Mouse (Mus musculus) thymus, postnatal 10 days (tissue): ENCODE measurements around the gene Abhd12.
"Not testable (repeated sequence)": the region's sequence is repeated elsewhere in the genome, so short reads cannot be mapped to it uniquely, and the experiment has no call there.

Experiments
- DNase-seq, 2 experiments: peaks; one replicate each; pipeline ENCODE4 v3.0.0; 2021; ENCODE audit warnings: low spot score in 2 of 2

Gene Abhd12

GRCm38 (mm10) chr2:150909429-150910039, 5.0 kb upstream of the Abhd12 start:
- peak; percentile 92 to 95 for DNase-seq

- DNase-seq: not testable (repeated sequence)
Observed at GRCm38 (mm10) chr2:150908881-150909280, 4.3 kb upstream of the Abhd12 start.

- DNase-seq: no peak
Observed at GRCm38 (mm10) chr2:150904936-150905450, 452 bp upstream of the Abhd12 start, which contains the start of gene Gins1. Gene Gins1, plus strand, starts transcription at chr2:150905400.

GRCm38 (mm10) chr2:150902347-150902746, 2.2 kb downstream of the Abhd12 start:
- no peak for DNase-seq

GRCm38 (mm10) chr2:150900341-150900740, 4.2 kb downstream of the Abhd12 start:
- no peak for DNase-seq

GRCm38 (mm10) chr2:150895691-150896252, 8.8 kb downstream of the Abhd12 start:
- DNase-seq: no peak

GRCm38 (mm10) chr2:150894617-150895267, 9.8 kb downstream of the Abhd12 start:
- DNase-seq: no peak

- no peak for DNase-seq
Observed at GRCm38 (mm10) chr2:150887370-150887769, 17.2 kb downstream of the Abhd12 start.

GRCm38 (mm10) chr2:150886315-150886714, 18.2 kb downstream of the Abhd12 start:
- DNase-seq: no peak

- DNase-seq: no peak
Observed at GRCm38 (mm10) chr2:150885814-150886213, 18.7 kb downstream of the Abhd12 start.

- no peak for DNase-seq
Observed at GRCm38 (mm10) chr2:150884779-150885110, 19.8 kb downstream of the Abhd12 start.

- no peak for DNase-seq
Observed at GRCm38 (mm10) chr2:150884075-150884778, 20.3 kb downstream of the Abhd12 start.

- no peak for DNase-seq
Observed at GRCm38 (mm10) chr2:150877561-150877960, 27.0 kb downstream of the Abhd12 start.

GRCm38 (mm10) chr2:150875226-150875625, 29.3 kb downstream of the Abhd12 start:
- DNase-seq: no peak

- no peak for DNase-seq
Observed at GRCm38 (mm10) chr2:150874508-150874907, 30.0 kb downstream of the Abhd12 start.

- peak in 1 of 2 experiments; percentile 10 for DNase-seq
Observed at GRCm38 (mm10) chr2:150869446-150869845, 35.1 kb downstream of the Abhd12 start.

GRCm38 (mm10) chr2:150867021-150867420, 37.5 kb downstream of the Abhd12 start:
- no peak for DNase-seq

- no peak for DNase-seq
Observed at GRCm38 (mm10) chr2:150861128-150861527, 43.4 kb downstream of the Abhd12 start.

- DNase-seq: no peak
Observed at GRCm38 (mm10) chr2:150859709-150860470, 44.7 kb downstream of the Abhd12 start.

- no peak for DNase-seq
Observed at GRCm38 (mm10) chr2:150858724-150859487, 45.6 kb downstream of the Abhd12 start.

- DNase-seq: no peak
Observed at GRCm38 (mm10) chr2:150855186-150855585, 49.4 kb downstream of the Abhd12 start.
